Mouse (Mus musculus): ENCODE results near the gene Sfn. TPM values are rescaled to one million over a fixed set of nuclear protein-coding genes. Genes with fewer than 3 reads are reported as not detected.

Gene Sfn
- polyA plus RNA-seq, 1 experiment = 3.3 TPM

- H3K4me3 ChIP-seq (ENCODE audit: insufficient read depth, low read length) = no peak overlapping the region
- no peak overlapping the region for H3K27ac ChIP-seq (ENCODE audit: insufficient read depth, low read depth, low read length)
- TF ChIP-seq POLR2A (IDR thresholded peaks at IDR 0.05; ENCODE audit: borderline replicate concordance, low read depth, low read length) (no peak), CTCF (IDR thresholded peaks at IDR 0.05; ENCODE audit: low read depth, low read length) (no peak)
- peaks cover 6% of the 10 kb centered on the region; the same call in 1 of the 2 replicates for H3K4me1 ChIP-seq (ENCODE audit: control insufficient read depth, insufficient read depth, low read length)
Observed at GRCm38 (mm10) chr4:133569291-133570065, 32.5 kb downstream of the Sfn start.

- Histone ChIP-seq H3K27ac (ENCODE audit: insufficient read depth, low read depth, low read length) (no peak overlapping the region), H3K4me3 (ENCODE audit: insufficient read depth, low read length) (no peak overlapping the region), H3K4me1 (ENCODE audit: control insufficient read depth, insufficient read depth, low read length) (peaks cover 14% of the 10 kb centered on the region)
- TF ChIP-seq CTCF (IDR thresholded peaks at IDR 0.05; ENCODE audit: low read depth, low read length) (no peak), POLR2A (IDR thresholded peaks at IDR 0.05; ENCODE audit: borderline replicate concordance, low read depth, low read length) (no peak)
Observed at GRCm38 (mm10) chr4:133567251-133567650, 34.7 kb downstream of the Sfn start.

- no peak for TF ChIP-seq POLR2A (IDR thresholded peaks at IDR 0.05; ENCODE audit: borderline replicate concordance, low read depth, low read length)
- no peak for TF ChIP-seq CTCF (IDR thresholded peaks at IDR 0.05; ENCODE audit: low read depth, low read length)
- Histone ChIP-seq H3K4me1 (ENCODE audit: control insufficient read depth, insufficient read depth, low read length) (peaks cover 8% of the 10 kb centered on the region), H3K4me3 (ENCODE audit: insufficient read depth, low read length) (no peak overlapping the region), H3K27ac (ENCODE audit: insufficient read depth, low read depth, low read length) (no peak overlapping the region)
Observed at GRCm38 (mm10) chr4:133563123-133563571, 38.8 kb downstream of the Sfn start.

- H3K4me3 ChIP-seq (ENCODE audit: insufficient read depth, low read length) = no peak overlapping the region
- H3K27ac ChIP-seq (ENCODE audit: insufficient read depth, low read depth, low read length) = no peak overlapping the region
- no peak for TF ChIP-seq CTCF (IDR thresholded peaks at IDR 0.05; ENCODE audit: low read depth, low read length)
- TF ChIP-seq POLR2A (IDR thresholded peaks at IDR 0.05; ENCODE audit: borderline replicate concordance, low read depth, low read length) = no peak
- H3K4me1 ChIP-seq (ENCODE audit: control insufficient read depth, insufficient read depth, low read length) = peaks cover 8% of the 10 kb centered on the region
Observed at GRCm38 (mm10) chr4:133561622-133562021, 40.3 kb downstream of the Sfn start.

GRCm38 (mm10) chr4:133559846-133560245 lies 42.1 kb downstream of the Sfn start:
- Histone ChIP-seq H3K4me3 (ENCODE audit: insufficient read depth, low read length) (no peak overlapping the region), H3K4me1 (ENCODE audit: control insufficient read depth, insufficient read depth, low read length) (peaks cover 8% of the 10 kb centered on the region), H3K27ac (ENCODE audit: insufficient read depth, low read depth, low read length) (no peak overlapping the region)
- TF ChIP-seq CTCF (IDR thresholded peaks at IDR 0.05; ENCODE audit: low read depth, low read length) (no peak), POLR2A (IDR thresholded peaks at IDR 0.05; ENCODE audit: borderline replicate concordance, low read depth, low read length) (no peak)

- H3K4me3 ChIP-seq (ENCODE audit: insufficient read depth, low read length) = no peak overlapping the region
- TF ChIP-seq POLR2A (IDR thresholded peaks at IDR 0.05; ENCODE audit: borderline replicate concordance, low read depth, low read length) (no peak), CTCF (IDR thresholded peaks at IDR 0.05; ENCODE audit: low read depth, low read length) (no peak)
- H3K4me1 ChIP-seq (ENCODE audit: control insufficient read depth, insufficient read depth, low read length) = peaks cover 18% of the 10 kb centered on the region
- H3K27ac ChIP-seq (ENCODE audit: insufficient read depth, low read depth, low read length) = no peak overlapping the region
Observed at GRCm38 (mm10) chr4:133557041-133557717, 44.8 kb downstream of the Sfn start.

- peak overlapping the region; percentile 73 for H3K27ac ChIP-seq (ENCODE audit: insufficient read depth, low read depth, low read length)
- TF ChIP-seq POLR2A (IDR thresholded peaks at IDR 0.05; ENCODE audit: borderline replicate concordance, low read depth, low read length) (no peak; the same call in 1 of the 2 replicates), CTCF (IDR thresholded peaks at IDR 0.05; ENCODE audit: low read depth, low read length) (no peak)
- H3K4me3 ChIP-seq (ENCODE audit: insufficient read depth, low read length) = peak overlapping the region; percentile 76
- peaks cover 18% of the 10 kb centered on the region for H3K4me1 ChIP-seq (ENCODE audit: control insufficient read depth, insufficient read depth, low read length)
Observed at GRCm38 (mm10) chr4:133553448-133554330, 48.3 kb downstream of the Sfn start.

- H3K27ac ChIP-seq (ENCODE audit: insufficient read depth, low read depth, low read length) = peak within 1 kb of the TSS; percentile 73
- TF ChIP-seq POLR2A (IDR thresholded peaks at IDR 0.05; ENCODE audit: borderline replicate concordance, low read depth, low read length) (no peak), CTCF (IDR thresholded peaks at IDR 0.05; ENCODE audit: low read depth, low read length) (no peak)
- peak within 1 kb of the TSS; percentile 76 for H3K4me3 ChIP-seq (ENCODE audit: insufficient read depth, low read length)
- peaks cover 18% of the 10 kb centered on the region for H3K4me1 ChIP-seq (ENCODE audit: control insufficient read depth, insufficient read depth, low read length)
Observed at GRCm38 (mm10) chr4:133552768-133553447, 49.1 kb downstream of the Sfn start, which contains the start of gene Nr0b2. Nr0b2 (plus strand) TSS chr4:133553376.

GRCm38 (mm10) chr4:133552029-133552428 lies 49.9 kb downstream of the Sfn start:
- Histone ChIP-seq H3K27ac (ENCODE audit: insufficient read depth, low read depth, low read length) (no peak overlapping the region), H3K4me1 (ENCODE audit: control insufficient read depth, insufficient read depth, low read length) (peaks cover 18% of the 10 kb centered on the region), H3K4me3 (ENCODE audit: insufficient read depth, low read length) (no peak overlapping the region)
- no peak for TF ChIP-seq POLR2A (IDR thresholded peaks at IDR 0.05; ENCODE audit: borderline replicate concordance, low read depth, low read length)
- TF ChIP-seq CTCF (IDR thresholded peaks at IDR 0.05; ENCODE audit: low read depth, low read length) = no peak

Other genes starting within 250 kb of the Sfn start
- gene Wdtc1, start 248.7 kb downstream of the Sfn start, polyA plus RNA-seq (2012; ENCODE audit: insufficient read depth, insufficient read length, missing spikeins) = 30.5 TPM in 2 replicates
- gene Slc9a1, start 232.5 kb downstream of the Sfn start, polyA plus RNA-seq (2012; ENCODE audit: insufficient read depth, insufficient read length, missing spikeins) = 27.7 and 31.6 TPM in 2 replicates
- not detected in 2 replicates for gene Tent5b, start 122.0 kb downstream of the Sfn start, polyA plus RNA-seq (2012; ENCODE audit: insufficient read depth, insufficient read length, missing spikeins)
- gene Trnp1, start 103.6 kb downstream of the Sfn start, polyA plus RNA-seq (2012; ENCODE audit: insufficient read depth, insufficient read length, missing spikeins) = 1.0 TPM in 1 of 2 replicates, not detected in the other
- gene Kdf1, start 83.2 kb downstream of the Sfn start, polyA plus RNA-seq (2012; ENCODE audit: insufficient read depth, insufficient read length, missing spikeins) = not detected in 2 replicates
- 107 and 110 TPM in 2 replicates for gene Nudc, start 56.2 kb downstream of the Sfn start, polyA plus RNA-seq (2012; ENCODE audit: insufficient read depth, insufficient read length, missing spikeins)
- not detected in 2 replicates for gene Nr0b2, start 48.8 kb downstream of the Sfn start, polyA plus RNA-seq (2012; ENCODE audit: insufficient read depth, insufficient read length, missing spikeins)
- 12.9 and 17.4 TPM in 2 replicates for gene Gpatch3, start 27.4 kb downstream of the Sfn start, polyA plus RNA-seq (2012; ENCODE audit: insufficient read depth, insufficient read length, missing spikeins)
- gene Gpn2, start 17.8 kb downstream of the Sfn start, polyA plus RNA-seq (2012; ENCODE audit: insufficient read depth, insufficient read length, missing spikeins) = 9.3 and 11.2 TPM in 2 replicates
- gene Zdhhc18, start 48.0 kb upstream of the Sfn start, polyA plus RNA-seq (2012; ENCODE audit: insufficient read depth, insufficient read length, missing spikeins) = 19.4 and 27.4 TPM in 2 replicates
- 15.5 and 16.6 TPM in 2 replicates for gene Pigv, start 70.5 kb upstream of the Sfn start, polyA plus RNA-seq (2012; ENCODE audit: insufficient read depth, insufficient read length, missing spikeins)
- gene Arid1a, start 154.6 kb upstream of the Sfn start, polyA plus RNA-seq (2012; ENCODE audit: insufficient read depth, insufficient read length, missing spikeins) = 58.7 and 61.1 TPM in 2 replicates

All from bone marrow macrophage, adult 2 months (primary cell).